Mouse (Mus musculus) T-cell, adult 66 days (primary cell): ENCODE results near the gene Letm1. TPM values are rescaled to one million over a fixed set of nuclear protein-coding genes. Genes with fewer than 3 reads are reported as not detected.

Experiments used
- total RNA-seq, 2 experiments: library from RNA; stranded (reverse); gene quantifications; 3 replicates in 1 of 2; 4 replicates in 1 of 2; pipeline ENCODE4 v1.2.4; 2023

Letm1 gene
- 10 to 100 TPM; 75.7 to 89.3 TPM for total RNA-seq

DNA sequence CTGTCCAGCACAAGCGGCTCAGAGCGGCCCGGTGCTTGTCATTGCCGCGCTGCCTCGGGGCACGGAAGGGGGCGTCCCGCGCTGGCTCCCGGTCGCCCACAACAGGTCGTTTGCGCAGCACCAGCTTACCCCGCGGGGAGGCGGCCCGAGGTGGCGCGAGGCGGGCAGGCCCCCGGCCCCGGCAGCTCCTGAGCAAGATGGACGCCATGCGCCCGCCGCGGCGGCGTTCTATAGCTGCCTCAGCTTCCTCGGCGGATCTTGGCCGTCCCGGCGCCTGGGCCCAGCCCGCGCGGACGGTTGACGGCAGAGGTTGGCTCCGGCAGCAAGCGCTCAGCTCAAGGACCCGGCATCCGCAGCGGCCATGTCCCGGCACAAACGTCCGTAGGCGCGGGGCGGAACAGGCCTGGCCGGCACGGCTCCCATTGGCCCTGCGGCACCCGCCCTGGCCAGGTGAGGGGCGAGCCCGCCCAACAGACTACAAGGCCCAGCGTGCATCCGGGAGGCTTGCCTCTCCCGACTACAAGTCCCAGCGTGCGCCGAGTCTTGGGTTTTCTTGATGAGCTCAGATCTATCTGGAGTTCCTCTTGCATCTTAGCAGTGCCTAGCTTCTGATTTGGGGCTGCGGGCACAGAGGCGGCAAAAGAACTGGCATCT, at the start of gene Letm1:
Gene Letm1 (minus strand): TSS at position 473 of the 654 bp plus-strand sequence.

DNA sequence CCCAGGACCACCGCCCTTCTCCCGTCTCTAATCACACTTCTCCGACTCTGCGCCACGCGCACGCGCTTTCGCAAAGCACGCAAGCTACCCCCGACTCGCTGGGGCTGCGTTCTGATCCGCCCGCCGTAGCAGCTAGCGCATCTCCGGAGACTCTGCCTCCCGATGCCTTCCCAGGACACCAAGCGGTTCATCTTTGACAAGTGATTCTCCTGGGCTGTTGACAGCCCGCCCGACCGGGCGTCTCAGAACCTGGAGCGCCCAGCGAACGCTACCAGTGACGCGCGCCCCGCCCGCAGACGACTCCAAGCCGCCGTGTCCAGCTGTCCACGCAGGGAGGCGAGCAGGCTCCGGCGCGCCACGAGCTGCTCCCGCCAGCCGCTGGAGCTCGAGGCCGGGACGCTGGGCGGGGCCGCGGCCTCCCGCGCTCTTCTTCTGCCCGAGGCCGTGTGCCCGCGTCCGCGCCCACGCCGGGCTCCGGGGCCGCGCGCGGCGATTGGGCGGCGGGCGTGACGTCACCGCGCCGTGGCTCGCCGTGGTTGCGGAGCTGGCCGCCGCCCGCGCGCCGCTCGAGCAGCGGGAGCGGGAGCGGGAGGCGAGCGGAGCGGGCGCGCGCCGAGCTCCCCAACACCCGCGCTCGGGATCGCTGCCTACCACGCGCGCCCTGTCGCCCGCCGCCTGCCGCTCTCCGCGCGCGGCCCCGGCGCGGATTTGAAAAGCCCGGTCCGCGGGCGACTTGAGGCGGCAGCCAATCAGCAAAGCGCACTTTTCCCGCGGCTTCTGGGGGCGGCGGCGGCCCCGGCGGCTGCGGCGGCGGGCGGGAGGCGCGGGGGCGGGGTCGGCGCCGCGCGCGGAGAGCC, 37.5 kb upstream of the Letm1 start, which contains the start of gene Nsd2:
Gene Nsd2 (plus strand): TSS at position 850 of the 857 bp plus-strand sequence.

GRCm38 (mm10) chr5:33721541-33722265, 60.9 kb downstream of the Letm1 start, which contains the start of gene Fgfr3:
TSS of gene Fgfr3 (plus strand) at chr5:33721674.

Other genes with a start within 250 kb of the Letm1 start
- gene Fam53a, start 153.2 kb downstream of the Letm1 start, total RNA-seq: 10 to 100 TPM; 45.8 to 49.3 TPM
- 1 to 10 TPM in 1 of 2 experiments, under 1 TPM in 1; 0.93 to 1.8 TPM for gene Gm9903, start 152.9 kb downstream of the Letm1 start, total RNA-seq
- 10 to 100 TPM; 82.6 to 90.9 TPM for gene Slbp, start 130.2 kb downstream of the Letm1 start, total RNA-seq
- gene Tacc3, start 124.7 kb downstream of the Letm1 start, total RNA-seq: 10 to 100 TPM; 15.2 to 15.6 TPM
- 10 to 100 TPM; 11.3 to 12.9 TPM for gene Tmem129, start 124.4 kb downstream of the Letm1 start, total RNA-seq
- under 1 TPM in 1 of 2 experiments, not detected in 1; 0.38 TPM for gene Fgfr3, start 61.1 kb downstream of the Letm1 start, total RNA-seq
- gene Nsd2, start 37.9 kb upstream of the Letm1 start, total RNA-seq: 10 to 100 TPM; 22.2 to 34.5 TPM
- gene Nelfa, start 153.6 kb upstream of the Letm1 start, total RNA-seq: 10 to 100 TPM; 33.4 to 33.8 TPM
- gene Gm1673, start 200.6 kb upstream of the Letm1 start, total RNA-seq: not detected
- under 1 TPM in 1 of 2 experiments, not detected in 1; 0.12 TPM for gene Nat8l, start 213.2 kb upstream of the Letm1 start, total RNA-seq